In genomic region chr14:77017211-77017610, GRCm38 (mm10) we compare ENCODE assay signal across 17 mouse cellular contexts. TPM values are rescaled to one million over a fixed set of nuclear protein-coding genes. Genes with fewer than 3 reads are reported as not detected.
A peak's percentile ranks its signal among the peaks of the same experiment; 100 is the strongest.
DNase-seq lines count a peak whose midpoint lies in the region; ATAC-seq lines count a peak whose summit lies in the region.
"Had no signal": no experiment of that assay in that cellular context is flagged by ENCODE, and none has a peak within 500 bp of the region (broad histone marks: within the 10 kb centered on the region; RNA-seq: fewer than 3 reads in every experiment).

No protein-coding gene starts in this region.

- ATAC-seq in heart, embryonic 12.5 days (ENCODE audit: insufficient number of reproducible peaks, low FRiP score), result no peak
- no peak for ATAC-seq in lung, embryonic 16.5 days (ENCODE audit: low read depth)
- ATAC-seq in liver, embryonic 13.5 days (ENCODE audit: low read depth), result no peak
- 0 out of 2 replicates have a peak, but pooled peaks have one; percentile 47 for ATAC-seq in stomach, embryonic 16.5 days (ENCODE audit: insufficient read depth, low FRiP score)

- no peaks in the 10 kb centered on the region for H3K27me3 ChIP-seq in heart, embryonic 12.5 days (replicated peaks)
- H3K27me3 ChIP-seq in lung, embryonic 16.5 days (ENCODE audit: control insufficient read depth, insufficient read depth, low read depth, low read length), result no peaks in the 10 kb centered on the region
- H3K27me3 ChIP-seq in liver, embryonic 13.5 days, result no peaks in the 10 kb centered on the region
- H3K27me3 ChIP-seq in stomach, embryonic 16.5 days (ENCODE audit: control insufficient read depth, insufficient read depth, low read length), result no peaks in the 10 kb centered on the region
- H3K27me3 ChIP-seq: embryonic facial prominence, embryonic 13.5 days; forebrain, embryonic 12.5 days; hindbrain, embryonic 13.5 days; limb, embryonic 12.5 days had no signal

- peak overlapping the region; percentile 8; the same call in 1 of the 2 replicates for H3K4me2 ChIP-seq in heart, embryonic 12.5 days
- H3K4me2 ChIP-seq in lung, embryonic 16.5 days (ENCODE audit: low read depth, low read length), result peak overlapping the region; percentile 17; the same call in 1 of the 2 replicates
- H3K4me2 ChIP-seq in liver, embryonic 13.5 days, result peak overlapping the region; percentile 37
- H3K4me2 ChIP-seq in stomach, embryonic 16.5 days (ENCODE audit: low read depth, low read length), result peak overlapping the region; percentile 30
- H3K4me2 ChIP-seq: embryonic facial prominence, embryonic 13.5 days; forebrain, embryonic 12.5 days; hindbrain, embryonic 13.5 days; limb, embryonic 12.5 days had no signal

- no peak for DNase-seq in heart, postnatal 4 days
- DNase-seq in lung, postnatal 4 days, result no peak
- DNase-seq in liver, embryonic 13.5 days, result no peak
- no peak for DNase-seq in kidney, adult 18-20 months
- no peak for DNase-seq in layer of hippocampus, adult 9-11 months
- DNase-seq: B cell, adult 2 months; cerebellum, postnatal 36 days; kidney, postnatal 4 days; midbrain, embryonic 14.5 days had no signal

- no peak overlapping the region for H3K27ac ChIP-seq in heart, embryonic 12.5 days (ENCODE audit: poor library complexity, severe bottlenecking)
- H3K27ac ChIP-seq in lung, embryonic 16.5 days (ENCODE audit: low read length), result no peak overlapping the region
- no peak overlapping the region for H3K27ac ChIP-seq in liver, embryonic 13.5 days
- no peak overlapping the region for H3K27ac ChIP-seq in stomach, embryonic 16.5 days (ENCODE audit: low read length)
- H3K27ac ChIP-seq: embryonic facial prominence, embryonic 13.5 days; forebrain, embryonic 12.5 days; hindbrain, embryonic 13.5 days; limb, embryonic 12.5 days; macrophage had no signal

- H3K4me3 ChIP-seq in heart, embryonic 12.5 days, result no peak overlapping the region
- H3K4me3 ChIP-seq in lung, embryonic 16.5 days (ENCODE audit: low read length), result no peak overlapping the region
- H3K4me3 ChIP-seq in liver, embryonic 13.5 days (replicated peaks), result no peak overlapping the region
- H3K4me3 ChIP-seq in stomach, embryonic 16.5 days (replicated peaks; ENCODE audit: low read length), result no peak overlapping the region
- H3K4me3 ChIP-seq: embryonic facial prominence, embryonic 13.5 days; forebrain, embryonic 12.5 days; hindbrain, embryonic 13.5 days; limb, embryonic 12.5 days had no signal

- H3K9ac ChIP-seq in heart, embryonic 12.5 days, result no peak overlapping the region
- no peak overlapping the region for H3K9ac ChIP-seq in lung, embryonic 16.5 days (ENCODE audit: low read length)
- no peak overlapping the region for H3K9ac ChIP-seq in liver, embryonic 13.5 days
- no peak overlapping the region for H3K9ac ChIP-seq in stomach, embryonic 16.5 days (ENCODE audit: low read length)
- H3K9ac ChIP-seq: embryonic facial prominence, embryonic 13.5 days; forebrain, embryonic 12.5 days; hindbrain, embryonic 13.5 days; limb, embryonic 12.5 days had no signal

- H3K4me1 ChIP-seq in heart, embryonic 12.5 days (replicated peaks), result no peaks in the 10 kb centered on the region
- H3K4me1 ChIP-seq in lung, embryonic 16.5 days (replicated peaks; ENCODE audit: control insufficient read depth, insufficient read depth, low read length), result no peaks in the 10 kb centered on the region; the same call in 1 of the 2 replicates
- peaks cover 8% of the 10 kb centered on the region for H3K4me1 ChIP-seq in liver, embryonic 13.5 days (replicated peaks)
- no peaks in the 10 kb centered on the region; the same call in 1 of the 2 replicates for H3K4me1 ChIP-seq in stomach, embryonic 16.5 days (ENCODE audit: control insufficient read depth, insufficient read depth, low read length)
- H3K4me1 ChIP-seq: forebrain, embryonic 12.5 days; hindbrain, embryonic 13.5 days; limb, embryonic 12.5 days had no signal

- H3K36me3 ChIP-seq in heart, embryonic 12.5 days, result no peaks in the 10 kb centered on the region
- H3K36me3 ChIP-seq in lung, embryonic 16.5 days (ENCODE audit: control insufficient read depth, insufficient read depth, low read length), result no peaks in the 10 kb centered on the region
- no peaks in the 10 kb centered on the region for H3K36me3 ChIP-seq in liver, embryonic 13.5 days
- H3K36me3 ChIP-seq in stomach, embryonic 16.5 days (ENCODE audit: control insufficient read depth, insufficient read depth, low read length), result no peaks in the 10 kb centered on the region
- H3K36me3 ChIP-seq: embryonic facial prominence, embryonic 13.5 days; forebrain, embryonic 12.5 days; hindbrain, embryonic 13.5 days; limb, embryonic 12.5 days had no signal

- H3K9me3 ChIP-seq in heart, embryonic 12.5 days (replicated peaks), result no peaks in the 10 kb centered on the region
- no peaks in the 10 kb centered on the region for H3K9me3 ChIP-seq in lung, embryonic 16.5 days (ENCODE audit: control insufficient read depth, low read length)
- H3K9me3 ChIP-seq in liver, embryonic 13.5 days (replicated peaks), result no peaks in the 10 kb centered on the region
- H3K9me3 ChIP-seq in stomach, embryonic 16.5 days (replicated peaks; ENCODE audit: control insufficient read depth, low read length), result no peaks in the 10 kb centered on the region
- H3K9me3 ChIP-seq: embryonic facial prominence, embryonic 13.5 days; forebrain, embryonic 12.5 days; hindbrain, embryonic 13.5 days; limb, embryonic 12.5 days had no signal

- WGBS in heart, embryonic 12.5 days, result 51% methylated on average over 6 of the region's 6 CpGs
- WGBS in lung, embryonic 16.5 days, result 65% methylated on average over 6 of the region's 6 CpGs
- WGBS in liver, embryonic 13.5 days (ENCODE audit: insufficient replicate concordance), result 29% methylated on average over 6 of the region's 6 CpGs
- WGBS in stomach, embryonic 16.5 days, result 62% methylated on average over 6 of the region's 6 CpGs

RNA-seq across cellular contexts. Expression of gene Ccdc122, which starts 19.4 kb away (rescaled TPM):
- polyA plus RNA-seq in heart, embryonic 12.5 days (2016; fragmentation: Nextera tagmentation; extraction: Ambion mirVana), result 2.0 and 2.4 TPM in 2 replicates
- 1 to 10 TPM; 1.6 to 1.7 TPM for total RNA-seq in heart, postnatal 4 days (2021)
- 4.2 and 5.9 TPM in 2 replicates for polyA plus RNA-seq in lung, embryonic 16.5 days (2015; fragmentation: Nextera tagmentation; extraction: Ambion mirVana)
- polyA plus RNA-seq in liver, embryonic 13.5 days (2015; fragmentation: Nextera tagmentation; extraction: Ambion mirVana), result 2.3 and 2.5 TPM in 2 replicates
- 3.9 and 5.2 TPM in 2 replicates for polyA plus RNA-seq in stomach, embryonic 16.5 days (2015; fragmentation: Nextera tagmentation; extraction: Ambion mirVana)

RNA-seq across cellular contexts. Expression of gene Lacc1, which starts 19.5 kb away (rescaled TPM):
- 10.2 and 10.6 TPM in 2 replicates for polyA plus RNA-seq in heart, embryonic 12.5 days (2016; fragmentation: Nextera tagmentation; extraction: Ambion mirVana)
- 1 to 10 TPM; 7.2 to 8.4 TPM for total RNA-seq in heart, postnatal 4 days (2021)
- polyA plus RNA-seq in lung, embryonic 16.5 days (2015; fragmentation: Nextera tagmentation; extraction: Ambion mirVana), result 13.5 and 13.9 TPM in 2 replicates
- 5.1 and 5.5 TPM in 2 replicates for polyA plus RNA-seq in liver, embryonic 13.5 days (2015; fragmentation: Nextera tagmentation; extraction: Ambion mirVana)
- polyA plus RNA-seq in stomach, embryonic 16.5 days (2015; fragmentation: Nextera tagmentation; extraction: Ambion mirVana), result 7.4 and 8.3 TPM in 2 replicates
